Mouse (Mus musculus) left cerebral cortex, postnatal 36 days (tissue): ENCODE data around the gene Usp29. TPM values are rescaled to one million over a fixed set of nuclear protein-coding genes. Genes with fewer than 3 reads are reported as not detected.
"Not testable (repeated sequence)": the region's sequence is repeated elsewhere in the genome, so short reads cannot be mapped to it uniquely, and the experiment has no call there.

Experiments
- DNase-seq, 2 experiments: peaks; one replicate each; pipeline ENCODE4 v3.0.0; 2021 to 2022; ENCODE audit warnings: low spot score in 2 of 2, mixed read lengths in 1 of 2
- intact Hi-C: fragments of 180-260 bp; cut with DNase I; formaldehyde crosslinking; loops from one replicate; pipeline ENCODE4 v1.15.1; 2025
- microRNA-seq: library from miRNA; unstranded; fragments of <30 nt; microRNA quantifications from one replicate; pipeline ENCODE4 v1.2.0, GENCODE M21; 2022
- total RNA-seq, 2 experiments: library from RNA; stranded (reverse); gene quantifications; 2 replicates each; pipeline ENCODE4 v1.2.3; 2021

Gene Usp29
- total RNA-seq, 2 experiments from 2014 or later = 32.8 to 44.1 TPM

DNA sequence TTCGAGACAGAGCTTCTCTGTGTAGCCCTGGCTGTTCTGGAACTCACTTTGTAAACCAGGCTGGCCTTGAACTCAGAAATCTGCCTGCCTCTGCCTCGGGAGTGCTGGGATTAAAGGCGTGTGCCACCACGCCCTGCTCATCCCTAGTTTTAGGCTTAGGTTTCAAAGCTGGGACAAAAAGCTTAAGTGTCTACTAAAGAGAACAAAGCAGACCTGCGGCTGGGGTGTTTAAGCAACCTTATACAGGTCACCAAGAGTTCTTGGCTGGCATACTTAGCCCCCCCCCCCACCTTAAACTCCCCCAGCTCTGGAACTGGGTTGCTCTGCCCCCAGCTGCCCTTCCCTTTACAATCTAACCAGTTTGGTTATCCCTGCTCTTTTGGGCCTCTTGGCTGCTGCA, 275.1 kb downstream of the Usp29 start:
- intact Hi-C loops, DNase-seq: not testable (repeated sequence)

Small RNAs within 50 kb of the gene (microRNA-seq; reads per million reads assigned to microRNA genes)
- 992 reads per million, percentile 78 among the genes with 10 or more reads in this experiment for gene Mir3099

Other genes starting within 250 kb of the Usp29 start
- not detected for gene Olfr5, start 243.6 kb upstream of the Usp29 start, total RNA-seq
- not detected for gene Olfr1347, start 230.8 kb upstream of the Usp29 start, total RNA-seq
- not detected for gene Olfr1348, start 221.8 kb upstream of the Usp29 start, total RNA-seq
- not detected for gene Olfr1349, start 207.6 kb upstream of the Usp29 start, total RNA-seq
- gene Olfr1350, start 165.7 kb upstream of the Usp29 start, total RNA-seq = not detected
- gene Zim1, start 34.1 kb upstream of the Usp29 start, total RNA-seq = 1 to 10 TPM; 2.6 to 6.4 TPM
- gene Peg3, start 147 bp upstream of the Usp29 start, total RNA-seq = 100 to 1,000 TPM; 176 to 235 TPM